22 mouse cellular contexts compared by ENCODE assay signal in the genomic region with DNA sequence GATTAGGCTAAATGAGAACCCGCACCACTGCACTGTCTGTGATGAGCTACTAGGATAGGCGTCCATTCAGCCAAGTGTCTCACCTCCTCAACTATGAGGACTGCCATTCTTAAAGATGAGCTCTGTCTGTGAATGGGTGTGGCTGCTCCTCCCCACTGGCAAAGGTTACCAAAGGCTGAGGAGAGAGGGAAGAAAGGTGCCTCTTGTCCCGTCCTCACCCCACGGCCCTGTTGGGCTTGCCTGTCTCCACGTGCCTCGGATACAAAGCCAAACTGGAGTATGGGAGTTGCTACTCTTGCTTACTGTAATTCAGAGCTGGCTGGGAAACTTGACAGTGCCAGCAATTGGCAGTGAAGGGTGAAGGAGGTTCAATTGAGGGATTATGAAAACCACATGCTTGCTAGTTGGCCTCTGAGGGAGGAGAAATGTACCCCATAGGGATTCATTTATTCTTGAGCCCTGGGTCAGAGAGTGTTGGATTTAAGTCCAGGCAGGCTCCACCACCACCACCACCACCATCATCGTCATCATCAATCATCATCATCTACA.
DNase-seq lines count a peak whose midpoint lies in the region; ATAC-seq and TF ChIP-seq lines count a peak whose summit lies in the region.
"Had no signal": no experiment of that assay in that cellular context is flagged by ENCODE, and none has a peak within 500 bp of the region (broad histone marks: within the 10 kb centered on the region; RNA-seq: fewer than 3 reads in every experiment).

No protein-coding gene starts in this region.

- no peak overlapping the region for H3K4me2 ChIP-seq in embryonic facial prominence, embryonic 11.5 days (ENCODE audit: low read depth, low read length)
- no peak overlapping the region for H3K4me2 ChIP-seq in embryonic facial prominence, embryonic 14.5 days (ENCODE audit: low read depth, low read length)
- H3K4me2 ChIP-seq in hindbrain, embryonic 11.5 days (replicated peaks; ENCODE audit: low read depth, low read length): no peak overlapping the region
- H3K4me2 ChIP-seq: hindbrain, embryonic 13.5 days had no signal

- POLR2A ChIA-PET in Patski (lab: Charles Lee): no interaction called here

- peak; percentile 44 for DNase-seq in embryonic facial prominence, embryonic 11.5 days (ENCODE audit: low spot score)
- no peak for DNase-seq in embryonic facial prominence, embryonic 10.5 days (ENCODE audit: low spot score)
- DNase-seq in 3T3-L1 (ENCODE audit: low read depth, low spot score) (peak; percentile 55), Patski (ENCODE audit: low read depth, low spot score) (peak; percentile 81)
- peak; percentile 79 for DNase-seq in embryonic facial prominence, embryonic 14.5 days (ENCODE audit: low spot score)
- no peak for DNase-seq in lung, adult 18-20 months
- no peak for DNase-seq in hindbrain, embryonic 11.5 days (ENCODE audit: low spot score)
- DNase-seq: adrenal gland, postnatal 25 days; B cell, adult 2 months; cerebellum, adult 11 months; cerebellum, adult 8-10 months; cerebellum, postnatal 14 days; gastrocnemius, postnatal 10 days; heart, postnatal 10 days; heart, postnatal 4 days; kidney, adult 11 months; kidney, adult 9 months had no signal

- H3K27me3 ChIP-seq in embryonic facial prominence, embryonic 11.5 days (ENCODE audit: control insufficient read depth, insufficient read depth, low read length): no peaks in the 10 kb centered on the region
- peaks cover 66% of the 10 kb centered on the region for H3K27me3 ChIP-seq in embryonic facial prominence, embryonic 10.5 days (replicated peaks; ENCODE audit: low read depth, poor library complexity, severe bottlenecking)
- H3K27me3 ChIP-seq in Patski: no peaks in the 10 kb centered on the region
- no peaks in the 10 kb centered on the region for H3K27me3 ChIP-seq in embryonic facial prominence, embryonic 14.5 days (replicated peaks; ENCODE audit: control insufficient read depth, insufficient read depth, low read length)
- H3K27me3 ChIP-seq in hindbrain, embryonic 11.5 days (ENCODE audit: control insufficient read depth, insufficient read depth, low read length): peaks cover 68% of the 10 kb centered on the region

- in situ Hi-C loops in Patski (cut with MboI; ENCODE audit: low pct_unique_long_range_greater_than_20kb): no loop called here

- H3K9me3 ChIP-seq in embryonic facial prominence, embryonic 11.5 days (replicated peaks; ENCODE audit: control insufficient read depth, low read length): no peaks in the 10 kb centered on the region
- H3K9me3 ChIP-seq in embryonic facial prominence, embryonic 10.5 days: no peaks in the 10 kb centered on the region
- no peaks in the 10 kb centered on the region for H3K9me3 ChIP-seq in embryonic facial prominence, embryonic 14.5 days (ENCODE audit: control insufficient read depth, low read length)
- no peaks in the 10 kb centered on the region for H3K9me3 ChIP-seq in hindbrain, embryonic 11.5 days (ENCODE audit: control insufficient read depth, low read length)
- H3K9me3 ChIP-seq: hindbrain, embryonic 13.5 days had no signal

- H3K4me1 ChIP-seq in embryonic facial prominence, embryonic 11.5 days (ENCODE audit: control insufficient read depth, insufficient read depth, low read length): no peaks in the 10 kb centered on the region
- peaks cover 6% of the 10 kb centered on the region; the same call in 1 of the 2 replicates for H3K4me1 ChIP-seq in embryonic facial prominence, embryonic 10.5 days
- 0 out of 2 replicates have a peak, but pooled peaks cover 5% of the 10 kb centered on the region for H3K4me1 ChIP-seq in embryonic facial prominence, embryonic 14.5 days (ENCODE audit: control insufficient read depth, insufficient read depth, low read length)
- H3K4me1 ChIP-seq in hindbrain, embryonic 11.5 days (replicated peaks; ENCODE audit: control insufficient read depth, insufficient read depth, low read length): 0 out of 2 replicates have a peak, but pooled peaks cover 2% of the 10 kb centered on the region
- H3K4me1 ChIP-seq: hindbrain, embryonic 13.5 days had no signal

- CTCF ChIA-PET in Patski (lab: Charles Lee): interaction anchor here (1.2 to 4.0 kb wide), 4 partner anchors 7 to 29 kb away, joined by 3 to 21 read pairs (median 5); no protein-coding TSS in a partner anchor

- H3K4me3 ChIP-seq in embryonic facial prominence, embryonic 11.5 days (ENCODE audit: low read depth, low read length): no peak overlapping the region
- H3K4me3 ChIP-seq in embryonic facial prominence, embryonic 10.5 days: no peak overlapping the region
- no peak overlapping the region for H3K4me3 ChIP-seq in embryonic facial prominence, embryonic 14.5 days (ENCODE audit: low read depth, low read length)
- H3K4me3 ChIP-seq in hindbrain, embryonic 11.5 days (ENCODE audit: low read depth, low read length): no peak overlapping the region
- H3K4me3 ChIP-seq: hindbrain, embryonic 13.5 days had no signal

- no peaks in the 10 kb centered on the region for H3K36me3 ChIP-seq in embryonic facial prominence, embryonic 11.5 days (replicated peaks; ENCODE audit: control insufficient read depth, insufficient read depth, low read depth, low read length)
- no peaks in the 10 kb centered on the region for H3K36me3 ChIP-seq in embryonic facial prominence, embryonic 10.5 days (replicated peaks)
- H3K36me3 ChIP-seq in embryonic facial prominence, embryonic 14.5 days (ENCODE audit: control insufficient read depth, insufficient read depth, low read length): no peaks in the 10 kb centered on the region
- no peaks in the 10 kb centered on the region for H3K36me3 ChIP-seq in hindbrain, embryonic 11.5 days (ENCODE audit: control insufficient read depth, insufficient read depth, low read length)
- H3K36me3 ChIP-seq: hindbrain, embryonic 13.5 days had no signal

- ATAC-seq in embryonic facial prominence, embryonic 11.5 days (replicated peaks; ENCODE audit: insufficient number of reproducible peaks, low FRiP score, low TSS enrichment, low read depth): no peak
- ATAC-seq in Patski: peak; percentile 45
- peak; percentile 50 for ATAC-seq in embryonic facial prominence, embryonic 14.5 days (ENCODE audit: low read depth)
- ATAC-seq in cerebellum, adult (ENCODE audit: insufficient number of reproducible peaks, low FRiP score, low TSS enrichment): no peak
- no peak for ATAC-seq in hindbrain, embryonic 11.5 days (ENCODE audit: low FRiP score)
- ATAC-seq: forebrain, embryonic 14.5 days; hindbrain, postnatal 0 days had no signal

- no peak overlapping the region for H3K27ac ChIP-seq in embryonic facial prominence, embryonic 11.5 days (replicated peaks; ENCODE audit: low read depth, low read length)
- H3K27ac ChIP-seq in embryonic facial prominence, embryonic 10.5 days (replicated peaks): no peak overlapping the region
- no peak overlapping the region for H3K27ac ChIP-seq in embryonic facial prominence, embryonic 14.5 days (replicated peaks; ENCODE audit: low read depth, low read length)
- H3K27ac ChIP-seq in hindbrain, embryonic 11.5 days (ENCODE audit: low read depth, low read length): no peak overlapping the region
- H3K27ac ChIP-seq: hindbrain, embryonic 13.5 days; hindbrain, postnatal 0 days; kidney, postnatal 0 days had no signal

- no peak overlapping the region for H3K9ac ChIP-seq in embryonic facial prominence, embryonic 11.5 days (replicated peaks; ENCODE audit: low read length)
- H3K9ac ChIP-seq in embryonic facial prominence, embryonic 14.5 days (ENCODE audit: low read depth, low read length): no peak overlapping the region
- no peak overlapping the region for H3K9ac ChIP-seq in hindbrain, embryonic 11.5 days (ENCODE audit: low read depth, low read length)
- H3K9ac ChIP-seq: hindbrain, embryonic 13.5 days had no signal

- TF ChIP-seq CTCF in Patski (IDR thresholded peaks at IDR 0.05): no peak

- WGBS in embryonic facial prominence, embryonic 11.5 days: 51% methylated on average over 7 of the region's 7 CpGs
- 67% methylated on average over 7 of the region's 7 CpGs for WGBS in embryonic facial prominence, embryonic 10.5 days
- WGBS in embryonic facial prominence, embryonic 14.5 days: 44% methylated on average over 7 of the region's 7 CpGs
- 77% methylated on average over 7 of the region's 7 CpGs for WGBS in hindbrain, embryonic 11.5 days

Comparison
In these comparisons a context has a peak if more than half of its experiments do, and no peak if none do; other contexts are left out.
1. ATAC-seq: peak in Patski (single experiment) and embryonic facial prominence, embryonic 14.5 days (single experiment); none in embryonic facial prominence, embryonic 11.5 days (single experiment), cerebellum, adult (single experiment) and hindbrain, embryonic 11.5 days (single experiment).
2. DNase-seq: peak in embryonic facial prominence, embryonic 11.5 days (single experiment), 3T3-L1 (single experiment), Patski (single experiment) and embryonic facial prominence, embryonic 14.5 days (single experiment); none in embryonic facial prominence, embryonic 10.5 days (single experiment), lung, adult 18-20 months (0 of 2) and hindbrain, embryonic 11.5 days (single experiment).